Mouse (Mus musculus) embryonic fibroblast, embryonic 13.5 days (primary cell): Measurements from ENCODE around the gene Cplx3.

Experiments used
- CTCF ChIP-seq: IDR thresholded peaks from 2 replicates; pipeline ENCODE4 v1.5.1; 2011; ENCODE audit warnings: mild to moderate bottlenecking, control low read depth, low read length, moderate library complexity, borderline replicate concordance; ENCODE audit not compliant: insufficient read depth
- POLR2A ChIP-seq: IDR thresholded peaks from 2 replicates; pipeline ENCODE4 v1.6.1; 2011; ENCODE audit warnings: low read depth, mild to moderate bottlenecking, control low read depth, low read length, moderate library complexity

DNA sequence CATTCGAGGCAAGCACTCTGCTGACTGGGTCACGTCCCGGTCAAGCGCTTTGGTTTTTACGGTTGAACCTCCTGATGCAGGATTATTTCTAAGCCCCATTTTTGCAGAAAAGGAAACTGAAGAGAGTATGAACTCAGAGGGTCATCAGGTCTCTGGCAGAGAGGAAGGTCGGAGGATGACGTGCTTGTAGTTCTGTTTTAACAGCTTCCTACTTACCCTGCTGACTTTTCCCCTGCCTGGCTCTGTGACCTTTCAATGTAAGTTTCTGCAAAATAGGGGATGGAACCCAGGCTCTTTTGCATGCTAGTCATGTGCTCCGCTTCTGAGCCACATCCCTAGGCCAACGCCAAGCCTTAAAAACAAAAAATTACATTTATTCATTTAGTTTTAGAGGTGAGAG, 46.3 kb upstream of the Cplx3 start:
- TF ChIP-seq CTCF, result no peak
- no peak for TF ChIP-seq POLR2A
